Mouse (Mus musculus) CD4-positive, CD25-positive, alpha-beta regulatory T cell, adult 4 months (primary cell): ENCODE results near the gene Meox2. TPM values are rescaled to one million over a fixed set of nuclear protein-coding genes. Genes with fewer than 3 reads are reported as not detected.
"Not testable (repeated sequence)": the region's sequence is repeated elsewhere in the genome, so short reads cannot be mapped to it uniquely, and the experiment has no call there.

ENCODE experiments used
- ATAC-seq: one replicate; pipeline ENCODE4 v1.8.0; 2017
- polyA plus RNA-seq, 2 experiments: library from polyadenylated mRNA; unstranded; fragments of 100-300 nt; shearing (Covaris generic); gene quantifications; one replicate each; pipeline ENCODE4 v1.2.1; 2017

Gene Meox2
- not detected for polyA plus RNA-seq

- no peak for ATAC-seq
Observed at GRCm38 (mm10) chr12:37108390-37108738, at the start of gene Meox2. TSS of gene Meox2 (plus strand) at chr12:37108540.

- no peak for ATAC-seq
Observed at GRCm38 (mm10) chr12:37072636-37073035, 35.7 kb upstream of the Meox2 start.

- ATAC-seq, result no peak
Observed at GRCm38 (mm10) chr12:37077308-37077707, 31.0 kb upstream of the Meox2 start.

- ATAC-seq, result not testable (repeated sequence)
Observed at GRCm38 (mm10) chr12:37080005-37080404, 28.3 kb upstream of the Meox2 start.

- ATAC-seq, result no peak
Observed at GRCm38 (mm10) chr12:37106541-37106940, 1.8 kb upstream of the Meox2 start.

- ATAC-seq, result no peak
Observed at GRCm38 (mm10) chr12:37107150-37107549, 1.2 kb upstream of the Meox2 start.

- no peak for ATAC-seq
Observed at GRCm38 (mm10) chr12:37107713-37108389, 489 bp upstream of the Meox2 start.

- ATAC-seq, result no peak
Observed at GRCm38 (mm10) chr12:37108819-37109473, 606 bp downstream of the Meox2 start.

- ATAC-seq, result no peak
Observed at GRCm38 (mm10) chr12:37109474-37110012, 1.2 kb downstream of the Meox2 start.

GRCm38 (mm10) chr12:37110977-37111376 lies 2.6 kb downstream of the Meox2 start:
- no peak for ATAC-seq

- no peak for ATAC-seq
Observed at GRCm38 (mm10) chr12:37119246-37119645, 10.9 kb downstream of the Meox2 start.

GRCm38 (mm10) chr12:37123763-37124162 lies 15.4 kb downstream of the Meox2 start:
- ATAC-seq, result no peak

- ATAC-seq, result no peak
Observed at GRCm38 (mm10) chr12:37142080-37142703, 33.9 kb downstream of the Meox2 start.

- no peak for ATAC-seq
Observed at GRCm38 (mm10) chr12:37143879-37144278, 35.5 kb downstream of the Meox2 start.

GRCm38 (mm10) chr12:37167742-37168141 lies 59.4 kb downstream of the Meox2 start:
- no peak for ATAC-seq

- ATAC-seq, result no peak
Observed at GRCm38 (mm10) chr12:37173324-37173723, 65.0 kb downstream of the Meox2 start.

- no peak for ATAC-seq
Observed at GRCm38 (mm10) chr12:37183689-37184088, 75.3 kb downstream of the Meox2 start.

- no peak for ATAC-seq
Observed at GRCm38 (mm10) chr12:37188940-37189488, 80.7 kb downstream of the Meox2 start.

Other genes with a start within 250 kb of the Meox2 start
- 1 to 10 TPM in 1 of 2 experiments, under 1 TPM in 1; 0.62 to 1.4 TPM for gene Agmo, start 133.1 kb downstream of the Meox2 start, polyA plus RNA-seq